Mouse (Mus musculus): Measurements from ENCODE around the gene Cops6. TPM values are rescaled to one million over a fixed set of nuclear protein-coding genes. Genes with fewer than 3 reads are reported as not detected.

Cops6 gene
- polyA plus RNA-seq, 1 experiment from 2014 or later, result 248 TPM

GRCm38 (mm10) chr5:138171695-138172491, 11.0 kb downstream of the Cops6 start, which contains the start of the genes Ap4m1 and Mcm7:
Gene Ap4m1, plus strand, starts transcription at chr5:138172002.
Gene Mcm7, minus strand, starts transcription at chr5:138172422.
- peak; percentile 95 for DNase-seq (ENCODE audit: low spot score)
- peak within 1 kb of the TSS; percentile 60 for H3K4me2 ChIP-seq (ENCODE audit: low read depth, low read length, severe bottlenecking)
- no peaks in the 10 kb centered on the region for H3K9me3 ChIP-seq (ENCODE audit: control insufficient read depth, low read length)
- ATAC-seq (replicated peaks; ENCODE audit: low FRiP score), result peak; percentile 94
- H3K36me3 ChIP-seq (ENCODE audit: control insufficient read depth, insufficient read depth, low read length), result peaks cover 25% of the 10 kb centered on the region
- under 1% methylated on average over 54 of the region's 54 CpGs for WGBS
- H3K27ac ChIP-seq (ENCODE audit: low read depth, low read length), result peak within 1 kb of the TSS; percentile 97
- H3K27me3 ChIP-seq (ENCODE audit: control insufficient read depth, insufficient read depth, low read length), result no peaks in the 10 kb centered on the region
- peaks cover 10% of the 10 kb centered on the region; the same call in 1 of the 2 replicates for H3K4me1 ChIP-seq (replicated peaks; ENCODE audit: control insufficient read depth, insufficient read depth, low read length)
- H3K9ac ChIP-seq (ENCODE audit: low read length), result peak within 1 kb of the TSS; percentile 91
- peak within 1 kb of the TSS; percentile 77 for H3K4me3 ChIP-seq (ENCODE audit: low read depth, low read length)

- ATAC-seq (replicated peaks; ENCODE audit: low FRiP score) (no peak), DNase-seq (ENCODE audit: low spot score) (no peak)
- Histone ChIP-seq H3K9me3 (ENCODE audit: control insufficient read depth, low read length) (no peaks in the 10 kb centered on the region), H3K36me3 (ENCODE audit: control insufficient read depth, insufficient read depth, low read length) (peaks cover 21% of the 10 kb centered on the region), H3K4me3 (ENCODE audit: low read depth, low read length) (no peak overlapping the region), H3K4me2 (ENCODE audit: low read depth, low read length, severe bottlenecking) (no peak overlapping the region), H3K4me1 (replicated peaks; ENCODE audit: control insufficient read depth, insufficient read depth, low read length) (peaks cover 10% of the 10 kb centered on the region; the same call in 1 of the 2 replicates), H3K9ac (ENCODE audit: low read length) (no peak overlapping the region; the same call in 1 of the 2 replicates), H3K27ac (ENCODE audit: low read depth, low read length) (no peak overlapping the region), H3K27me3 (ENCODE audit: control insufficient read depth, insufficient read depth, low read length) (no peaks in the 10 kb centered on the region)
- WGBS, result 98% methylated on average over 3 of the region's 3 CpGs
Observed at GRCm38 (mm10) chr5:138173217-138173616, 12.3 kb downstream of the Cops6 start.

- 0% methylated on average over 31 of the region's 31 CpGs for WGBS
- peak; percentile 87 for DNase-seq (ENCODE audit: low spot score)
- H3K9me3 ChIP-seq (ENCODE audit: control insufficient read depth, low read length), result no peaks in the 10 kb centered on the region
- peak within 1 kb of the TSS; percentile 82 for H3K9ac ChIP-seq (ENCODE audit: low read length)
- peak within 1 kb of the TSS; percentile 79 for H3K4me2 ChIP-seq (ENCODE audit: low read depth, low read length, severe bottlenecking)
- peak; percentile 87 for ATAC-seq (replicated peaks; ENCODE audit: low FRiP score)
- no peaks in the 10 kb centered on the region for H3K27me3 ChIP-seq (ENCODE audit: control insufficient read depth, insufficient read depth, low read length)
- H3K36me3 ChIP-seq (ENCODE audit: control insufficient read depth, insufficient read depth, low read length), result peaks cover 3% of the 10 kb centered on the region; the same call in 1 of the 2 replicates
- peak within 1 kb of the TSS; percentile 64 for H3K4me3 ChIP-seq (ENCODE audit: low read depth, low read length)
- peaks cover 2% of the 10 kb centered on the region; the same call in 1 of the 2 replicates for H3K4me1 ChIP-seq (replicated peaks; ENCODE audit: control insufficient read depth, insufficient read depth, low read length)
- peak within 1 kb of the TSS; percentile 63; the same call in 1 of the 2 replicates for H3K27ac ChIP-seq (ENCODE audit: low read depth, low read length)
Observed at GRCm38 (mm10) chr5:138186950-138187638, 26.2 kb downstream of the Cops6 start, which contains the start of the genes Taf6 and Cnpy4. Gene Taf6, minus strand, starts transcription at chr5:138187451. Gene Cnpy4, plus strand, starts transcription at chr5:138187485.

- H3K36me3 ChIP-seq (ENCODE audit: control insufficient read depth, insufficient read depth, low read length), result peaks cover 3% of the 10 kb centered on the region; the same call in 1 of the 2 replicates
Observed at GRCm38 (mm10) chr5:138187661-138188306, 26.9 kb downstream of the Cops6 start.

GRCm38 (mm10) chr5:138193771-138194727, 33.2 kb downstream of the Cops6 start, which contains the start of gene Mblac1:
Gene Mblac1, plus strand, starts transcription at chr5:138194314.
- peak within 1 kb of the TSS; percentile 68 for H3K4me3 ChIP-seq (ENCODE audit: low read depth, low read length)
- ATAC-seq (replicated peaks; ENCODE audit: low FRiP score), result peak; percentile 82
- H3K36me3 ChIP-seq (ENCODE audit: control insufficient read depth, insufficient read depth, low read length), result peaks cover 3% of the 10 kb centered on the region; the same call in 1 of the 2 replicates
- H3K9me3 ChIP-seq (ENCODE audit: control insufficient read depth, low read length), result no peaks in the 10 kb centered on the region
- no peaks in the 10 kb centered on the region for H3K4me1 ChIP-seq (replicated peaks; ENCODE audit: control insufficient read depth, insufficient read depth, low read length)
- peak within 1 kb of the TSS; percentile 90 for H3K9ac ChIP-seq (ENCODE audit: low read length)
- peak within 1 kb of the TSS; percentile 99 for H3K4me2 ChIP-seq (ENCODE audit: low read depth, low read length, severe bottlenecking)
- peak; percentile 88 for DNase-seq (ENCODE audit: low spot score)
- 8% methylated on average over 54 of the region's 54 CpGs for WGBS
- peak within 1 kb of the TSS; percentile 72 for H3K27ac ChIP-seq (ENCODE audit: low read depth, low read length)
- H3K27me3 ChIP-seq (ENCODE audit: control insufficient read depth, insufficient read depth, low read length), result no peaks in the 10 kb centered on the region

More at GRCm38 (mm10) chr5:138187661-138188306, 26.9 kb downstream of the Cops6 start:
- Histone ChIP-seq H3K4me3 (ENCODE audit: low read depth, low read length) (peak overlapping the region; percentile 64), H3K4me2 (ENCODE audit: low read depth, low read length, severe bottlenecking) (peak overlapping the region; percentile 79), H3K27me3 (ENCODE audit: control insufficient read depth, insufficient read depth, low read length) (no peaks in the 10 kb centered on the region), H3K9ac (ENCODE audit: low read length) (peak overlapping the region; percentile 82), H3K9me3 (ENCODE audit: control insufficient read depth, low read length) (no peaks in the 10 kb centered on the region), H3K27ac (ENCODE audit: low read depth, low read length) (peak overlapping the region; percentile 63; the same call in 1 of the 2 replicates), H3K4me1 (replicated peaks; ENCODE audit: control insufficient read depth, insufficient read depth, low read length) (peaks cover 2% of the 10 kb centered on the region; the same call in 1 of the 2 replicates)
- ATAC-seq (replicated peaks; ENCODE audit: low FRiP score) (peak; percentile 84), DNase-seq (ENCODE audit: low spot score) (no peak)
- under 1% methylated on average over 10 of the region's 10 CpGs for WGBS

GRCm38 (mm10) chr5:138194755-138195345, 34.0 kb downstream of the Cops6 start:
- peaks cover 3% of the 10 kb centered on the region; the same call in 1 of the 2 replicates for H3K36me3 ChIP-seq (ENCODE audit: control insufficient read depth, insufficient read depth, low read length)
- H3K4me1 ChIP-seq (replicated peaks; ENCODE audit: control insufficient read depth, insufficient read depth, low read length), result no peaks in the 10 kb centered on the region
- H3K27ac ChIP-seq (ENCODE audit: low read depth, low read length), result peak overlapping the region; percentile 72
- peak overlapping the region; percentile 68 for H3K4me3 ChIP-seq (ENCODE audit: low read depth, low read length)
- ATAC-seq (replicated peaks; ENCODE audit: low FRiP score) (peak; percentile 71), DNase-seq (ENCODE audit: low spot score) (peak; percentile 71)
- H3K4me2 ChIP-seq (ENCODE audit: low read depth, low read length, severe bottlenecking), result peak overlapping the region; percentile 99
- WGBS, result 2% methylated on average over 29 of the region's 29 CpGs
- no peaks in the 10 kb centered on the region for H3K9me3 ChIP-seq (ENCODE audit: control insufficient read depth, low read length)
- H3K27me3 ChIP-seq (ENCODE audit: control insufficient read depth, insufficient read depth, low read length), result no peaks in the 10 kb centered on the region
- peak overlapping the region; percentile 90 for H3K9ac ChIP-seq (ENCODE audit: low read length)

GRCm38 (mm10) chr5:138195463-138195862, 34.6 kb downstream of the Cops6 start:
- H3K4me2 ChIP-seq (ENCODE audit: low read depth, low read length, severe bottlenecking), result peak overlapping the region; percentile 99; the same call in 1 of the 2 replicates
- H3K27me3 ChIP-seq (ENCODE audit: control insufficient read depth, insufficient read depth, low read length), result no peaks in the 10 kb centered on the region
- no peak for DNase-seq (ENCODE audit: low spot score)
- no peak overlapping the region; the same call in 1 of the 2 replicates for H3K9ac ChIP-seq (ENCODE audit: low read length)
- no peak overlapping the region for H3K27ac ChIP-seq (ENCODE audit: low read depth, low read length)
- H3K9me3 ChIP-seq (ENCODE audit: control insufficient read depth, low read length), result no peaks in the 10 kb centered on the region
- no peak for ATAC-seq (replicated peaks; ENCODE audit: low FRiP score)
- no peak overlapping the region; the same call in 1 of the 2 replicates for H3K4me3 ChIP-seq (ENCODE audit: low read depth, low read length)
- peaks cover 3% of the 10 kb centered on the region; the same call in 1 of the 2 replicates for H3K36me3 ChIP-seq (ENCODE audit: control insufficient read depth, insufficient read depth, low read length)
- no peaks in the 10 kb centered on the region for H3K4me1 ChIP-seq (replicated peaks; ENCODE audit: control insufficient read depth, insufficient read depth, low read length)
- 84% methylated on average over 7 of the region's 7 CpGs for WGBS

Measured in forebrain, embryonic 11.5 days (tissue).